Mouse (Mus musculus) kidney, postnatal 36 days (tissue): ENCODE results near the gene Snrnp35.

Experiments
- DNase-seq, 2 experiments: peaks; one replicate each; pipeline ENCODE4 v3.0.0; 2021 to 2022; ENCODE audit warnings: mixed read lengths in 2 of 2

Gene Snrnp35

DNA sequence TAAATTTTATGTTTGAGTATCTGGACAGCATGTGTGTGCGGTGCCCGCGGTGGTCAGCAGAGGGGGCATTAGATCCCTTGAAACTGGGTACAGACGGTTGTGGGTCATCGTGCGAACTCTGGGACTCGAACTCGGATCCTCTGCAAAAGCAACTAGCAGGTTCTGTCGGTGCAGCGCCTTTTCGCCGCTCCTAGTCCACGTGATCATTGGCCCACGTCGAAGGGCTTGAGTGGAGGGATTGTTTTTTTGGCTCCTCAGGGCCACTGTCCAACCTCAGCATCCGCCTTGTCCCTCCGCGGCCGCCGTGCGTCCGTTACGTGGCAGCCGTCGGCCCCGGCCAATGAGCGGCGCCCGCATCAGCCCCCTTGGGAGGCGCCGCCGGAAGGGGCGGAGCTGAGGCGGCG lies 57.5 kb downstream of the Snrnp35 start, which contains the start of gene Tmed2:
TSS of gene Tmed2 (plus strand) at position 313 of the 404 bp plus-strand sequence.
- DNase-seq = peak; percentile 97
